Mouse (Mus musculus) MEL (cell line): ENCODE data around the gene Zfp830.

Experiments
- CTCF ChIP-seq, 3 experiments: IDR thresholded peaks in 2 of 3; conservative IDR thresholded peaks in 1 of 3; 2 replicates each; pipeline ENCODE4 v1.5.1; 2011 to 2012; ENCODE audit warnings: low read length in 3 of 3, low read depth in 2 of 3, mild to moderate bottlenecking in 2 of 3, improper control_type of control experiment in 1 of 3, inconsistent platforms in 1 of 3, mixed read lengths in 1 of 3, moderate library complexity in 1 of 3; ENCODE audit not compliant: control insufficient read depth in 1 of 3, insufficient read depth in 1 of 3, poor library complexity in 1 of 3, severe bottlenecking in 1 of 3
- MAFK ChIP-seq: IDR thresholded peaks from 2 replicates; pipeline ENCODE4 v1.6.1; 2011; ENCODE audit warnings: low read depth, mild to moderate bottlenecking, low read length, improper control_type of control experiment, borderline replicate concordance
- POLR2A ChIP-seq, 2 experiments: IDR thresholded peaks; 2 replicates each; pipeline ENCODE4 v1.6.1; 2011 to 2012; ENCODE audit warnings: low read length in 2 of 2, mild to moderate bottlenecking in 2 of 2, control low read depth in 1 of 2, improper control_type of control experiment in 1 of 2, low read depth in 1 of 2, moderate library complexity in 1 of 2; ENCODE audit not compliant: control insufficient read depth in 1 of 2, insufficient read depth in 1 of 2, poor library complexity in 1 of 2
- RAD21 ChIP-seq: IDR thresholded peaks from 2 replicates; pipeline ENCODE4 v1.6.1; 2011; ENCODE audit warnings: mild to moderate bottlenecking, low read depth, low read length, improper control_type of control experiment
- SMC3 ChIP-seq: IDR thresholded peaks from 2 replicates; pipeline ENCODE4 v1.6.1; 2011; ENCODE audit warnings: low read depth, low read length, improper control_type of control experiment
- ZNF384 ChIP-seq: IDR thresholded peaks from 2 replicates; pipeline ENCODE4 v1.6.1; 2012; ENCODE audit warnings: low read depth, mild to moderate bottlenecking, inconsistent platforms, low read length, improper control_type of control experiment

DNA sequence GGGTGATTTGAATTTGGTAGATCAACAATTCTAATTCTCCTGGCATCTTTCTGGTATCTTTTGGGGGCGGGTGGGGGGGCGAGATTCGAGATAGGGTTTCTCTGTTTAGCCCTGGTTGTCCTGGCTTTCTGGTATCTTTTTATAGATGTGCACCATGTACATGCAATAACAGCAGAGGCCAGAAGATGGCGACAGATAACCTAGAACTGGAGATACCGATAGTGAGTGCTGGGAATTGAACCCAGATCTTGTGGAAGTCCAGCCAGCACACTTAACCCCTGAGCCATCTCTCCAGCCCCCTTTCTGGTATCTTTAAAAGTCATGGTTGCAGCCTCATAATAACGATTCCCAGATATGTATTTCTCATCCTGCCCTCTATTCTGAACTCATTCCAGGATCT, 18.0 kb upstream of the Zfp830 start:
- TF ChIP-seq RAD21 = peak; percentile 97
- no peak for TF ChIP-seq ZNF384
- TF ChIP-seq MAFK = no peak
- peak; percentile 89 for TF ChIP-seq SMC3
- TF ChIP-seq POLR2A (IDR thresholded peaks at IDR 0.05; ENCODE audit: control insufficient read depth in 1 of 2, insufficient read depth in 1 of 2, low read depth in 1 of 2, low read length in 2 of 2, poor library complexity in 1 of 2) = no peak
- TF ChIP-seq CTCF (IDR thresholded peaks at IDR 0.05 in 2 of 3, conservative IDR thresholded peaks at IDR 0.05 in 1 of 3; ENCODE audit: control insufficient read depth in 1 of 3, insufficient read depth in 1 of 3, low read depth in 2 of 3, low read length in 3 of 3, poor library complexity in 1 of 3, severe bottlenecking in 1 of 3) = peak; percentile 68 to 94 (median 80)
